Mouse (Mus musculus) large intestine, adult 2 months (tissue): ENCODE results near the gene Atp2c2. TPM values are rescaled to one million over a fixed set of nuclear protein-coding genes. Genes with fewer than 3 reads are reported as not detected.

Source experiments
- DNase-seq: peaks from one replicate; pipeline ENCODE4 v3.0.0-alpha.2; 2012; ENCODE audit warnings: low read depth, low spot score
- WGBS: fragments of 180-500 bp; shearing (Covaris S2); methylation state at CpG from one replicate; pipeline ENCODE4 v1.1.7; 2018; 5-methylcytosine and 5-hydroxymethylcytosine counted together
- polyA plus RNA-seq: library from polyadenylated mRNA; depleted of rRNA; stranded (reverse); fragments of >200 nt; gene quantifications from 2 replicates; pipeline ENCODE4 v1.2.3, GENCODE M21; 2012

The Atp2c2 gene
- polyA plus RNA-seq, 1 experiment, result 9.5 TPM

DNA sequence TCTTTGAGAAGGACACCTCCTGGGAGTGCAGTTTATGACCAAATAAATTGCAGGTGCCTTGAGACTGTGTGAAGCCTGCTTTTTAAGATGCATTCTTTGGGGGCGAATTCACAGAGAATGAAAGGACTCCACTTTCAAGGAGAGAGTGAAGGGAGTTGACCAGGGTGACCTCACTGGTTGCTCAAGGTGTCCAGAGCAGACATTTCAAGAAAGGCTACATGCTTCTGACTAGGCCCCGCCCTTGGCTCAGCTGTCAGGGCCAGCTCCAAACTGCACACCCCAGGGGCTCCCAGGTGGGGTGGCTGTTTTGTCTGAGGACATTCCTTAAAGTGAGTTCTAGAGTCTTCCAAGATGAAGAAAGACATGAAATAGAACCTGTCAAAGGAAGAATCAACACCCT is 2.6 kb upstream of the Atp2c2 start:
- DNase-seq, result no peak
- 81% methylated on average over 2 of the region's 2 CpGs for WGBS

DNA sequence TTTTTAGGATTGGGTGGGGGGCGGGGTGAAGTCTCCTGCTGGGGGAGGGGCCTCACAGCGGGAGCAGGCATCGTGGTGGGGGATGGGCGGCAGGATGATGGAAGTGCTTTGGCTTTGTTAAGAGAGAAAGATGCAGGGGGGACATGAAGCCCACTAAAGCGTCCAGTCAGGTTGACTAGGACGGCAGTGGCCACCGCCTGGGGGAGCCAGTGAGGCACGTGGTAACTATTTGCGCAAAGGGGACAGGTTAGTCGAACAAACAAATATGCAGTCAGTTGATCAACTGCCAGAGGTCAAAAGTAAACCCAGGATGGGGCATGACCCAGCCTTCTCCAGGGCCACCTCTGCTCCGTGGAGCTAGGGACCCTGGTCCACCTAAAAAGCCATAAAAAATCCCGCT is 849 bp upstream of the Atp2c2 start:
- WGBS, result 4% methylated on average over 12 of the region's 12 CpGs
- DNase-seq, result no peak

DNA sequence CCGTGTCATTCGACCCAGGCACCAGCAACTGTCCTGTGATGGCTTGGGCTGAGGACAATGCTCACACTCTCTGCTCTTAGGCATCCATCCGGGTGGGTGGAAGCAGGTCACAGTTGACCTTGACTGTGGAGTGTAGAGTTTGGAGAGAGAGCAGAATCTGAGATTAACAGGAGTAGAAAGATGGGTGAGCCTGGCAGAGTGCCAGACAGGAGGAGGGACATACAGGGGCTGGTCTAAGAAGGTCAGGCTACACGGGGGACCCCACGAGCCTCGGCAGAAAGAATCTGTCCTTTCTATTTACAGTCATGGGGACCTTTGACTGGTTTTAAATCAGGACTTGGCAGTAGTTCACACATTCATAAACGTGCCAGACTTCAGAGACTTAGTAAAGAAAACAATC is 3.2 kb downstream of the Atp2c2 start:
- no peak for DNase-seq
- WGBS, result 22% methylated on average over 7 of the region's 7 CpGs

DNA sequence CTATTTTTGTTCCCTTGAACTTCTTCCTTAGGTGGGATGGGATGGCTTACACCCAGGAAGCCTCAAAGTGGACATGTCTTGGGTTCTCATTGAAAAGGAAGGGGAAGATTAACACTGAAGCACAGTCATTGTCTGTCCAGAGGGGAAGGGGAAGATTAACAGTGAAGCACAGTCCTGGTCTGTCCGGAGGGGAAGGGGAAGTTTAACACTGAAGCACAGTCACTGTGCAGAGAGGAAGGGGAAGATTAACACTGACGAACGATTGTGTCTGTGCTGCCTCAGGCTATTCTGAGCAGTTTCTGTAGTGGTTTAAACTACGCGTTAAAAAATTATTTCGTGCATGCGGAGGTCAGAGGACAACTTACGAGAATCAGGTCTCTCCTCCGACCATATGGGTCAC is 7.3 kb downstream of the Atp2c2 start:
- 85% methylated on average over 9 of the region's 9 CpGs for WGBS
- no peak for DNase-seq

DNA sequence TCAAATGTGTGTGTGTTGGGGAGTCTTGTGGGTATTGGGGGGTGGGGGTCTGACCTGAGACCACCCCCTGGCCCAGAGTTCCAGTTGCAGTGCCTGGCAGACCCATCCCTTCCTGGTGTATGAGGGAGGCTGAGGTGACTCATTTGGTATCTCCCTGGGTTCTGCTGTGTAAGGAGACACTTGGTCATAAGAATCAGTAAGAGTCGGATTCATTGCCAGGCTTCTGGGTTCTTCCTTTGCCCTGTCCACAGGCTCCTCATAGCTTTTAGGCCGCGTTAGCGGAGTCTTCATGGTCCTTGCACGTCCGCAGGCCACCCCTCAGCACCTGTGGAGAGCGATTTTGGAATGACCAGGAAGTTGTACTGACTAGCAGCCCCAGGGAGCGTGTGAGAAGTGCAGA is 8.7 kb downstream of the Atp2c2 start:
- DNase-seq, result no peak
- WGBS, result 91% methylated on average over 8 of the region's 8 CpGs

DNA sequence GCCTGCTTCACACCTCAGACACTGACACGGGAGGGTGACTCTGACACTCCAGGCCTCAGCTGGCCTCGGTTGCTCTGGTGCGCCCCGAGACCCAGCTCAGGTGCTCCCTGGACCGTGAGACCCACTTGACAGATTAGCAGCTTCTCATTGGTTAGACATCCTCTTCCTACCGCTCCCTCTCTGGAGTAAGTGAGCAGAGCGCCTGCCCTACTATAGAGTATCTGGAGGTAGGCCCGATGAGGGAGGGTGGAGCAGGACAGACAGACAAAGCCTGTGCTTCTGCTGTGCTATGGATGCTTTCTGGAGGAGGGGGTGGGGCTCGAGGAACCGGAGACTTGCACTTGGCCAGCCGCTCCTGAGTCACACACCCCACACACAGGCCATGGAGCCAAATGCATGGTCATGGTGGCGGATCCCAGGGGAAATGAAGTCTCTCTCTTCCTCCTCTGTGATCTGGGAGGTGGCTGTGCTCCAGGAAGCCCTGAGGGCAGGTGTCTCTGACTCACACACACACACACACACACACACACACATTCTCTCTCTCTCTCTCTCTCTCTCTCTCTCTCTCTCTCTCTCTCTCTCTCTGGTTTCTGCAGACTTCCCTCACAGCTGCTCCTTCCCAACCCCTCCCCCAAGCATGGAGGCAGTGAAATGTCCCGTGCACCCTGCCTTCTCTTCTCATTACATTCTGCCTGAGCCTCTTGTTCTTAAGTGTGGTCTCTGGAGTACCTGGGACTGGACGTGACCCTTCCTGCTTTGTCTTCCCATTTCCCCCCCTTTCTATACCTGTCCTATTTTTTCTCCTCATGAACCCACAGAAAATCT is 9.3 kb downstream of the Atp2c2 start:
- WGBS, result 51% methylated on average over 14 of the region's 14 CpGs
- DNase-seq, result no peak

DNA sequence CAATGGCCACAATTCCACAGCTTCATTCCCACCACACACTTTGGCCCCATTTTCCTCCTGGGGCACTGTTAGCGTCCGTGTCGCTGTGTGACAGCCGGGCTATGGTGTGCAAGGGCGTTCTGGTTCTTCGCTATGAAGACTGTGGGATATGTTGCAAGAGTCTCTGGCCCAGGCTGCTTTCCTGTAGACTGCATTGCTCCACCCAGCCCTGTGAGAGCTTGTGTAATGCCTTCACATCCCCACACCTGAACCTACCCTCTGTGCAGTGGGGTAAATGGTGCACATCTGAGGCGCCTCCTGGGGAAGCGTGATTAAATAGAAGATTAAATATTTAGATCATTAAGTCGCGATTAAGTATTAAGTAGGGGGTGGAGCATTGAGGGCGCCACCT is 9.9 kb downstream of the Atp2c2 start:
- DNase-seq, result no peak
- 75% methylated on average over 11 of the region's 11 CpGs for WGBS

DNA sequence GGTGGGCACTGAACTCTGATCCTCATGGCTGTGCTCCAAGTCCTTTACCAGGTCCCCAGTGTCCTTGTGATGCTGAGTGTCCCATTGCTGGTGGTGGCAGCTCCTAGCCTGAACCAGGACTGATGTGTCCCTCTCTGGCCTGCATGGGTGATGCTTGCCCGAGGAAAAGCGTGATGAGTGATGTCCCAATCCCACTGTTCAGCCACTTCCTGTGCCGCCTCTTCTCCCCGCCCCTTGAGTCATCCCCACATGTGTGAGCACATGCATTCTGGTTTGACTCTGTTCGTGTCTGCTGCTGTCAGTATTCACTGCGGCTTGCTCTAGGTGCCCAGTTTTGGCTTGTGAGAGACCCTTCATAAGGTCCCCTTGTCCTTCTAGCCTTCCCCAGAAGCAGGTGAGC is 12.4 kb downstream of the Atp2c2 start:
- WGBS, result 59% methylated on average over 6 of the region's 6 CpGs
- no peak for DNase-seq

DNA sequence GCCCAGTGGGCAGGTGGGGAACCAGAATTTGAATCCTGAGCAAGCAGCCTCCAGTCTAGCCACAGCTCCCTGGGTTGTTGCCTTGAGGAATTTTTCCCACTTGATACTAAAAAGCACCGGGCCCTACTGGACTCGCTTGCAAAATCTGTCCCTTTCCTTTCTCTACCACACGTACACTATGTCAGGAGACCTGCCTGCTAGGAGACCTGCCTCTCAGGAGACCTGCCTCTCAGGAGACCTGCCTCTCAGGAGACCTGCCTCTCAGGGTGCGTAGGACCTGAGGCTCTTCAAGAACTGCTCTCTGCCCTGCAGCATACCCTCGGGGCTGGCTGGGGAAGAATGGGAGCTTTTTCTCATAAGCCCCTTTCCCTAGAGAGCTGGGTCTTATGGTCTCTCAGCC is 13.6 kb downstream of the Atp2c2 start:
- 94% methylated on average over 5 of the region's 5 CpGs for WGBS
- no peak for DNase-seq

DNA sequence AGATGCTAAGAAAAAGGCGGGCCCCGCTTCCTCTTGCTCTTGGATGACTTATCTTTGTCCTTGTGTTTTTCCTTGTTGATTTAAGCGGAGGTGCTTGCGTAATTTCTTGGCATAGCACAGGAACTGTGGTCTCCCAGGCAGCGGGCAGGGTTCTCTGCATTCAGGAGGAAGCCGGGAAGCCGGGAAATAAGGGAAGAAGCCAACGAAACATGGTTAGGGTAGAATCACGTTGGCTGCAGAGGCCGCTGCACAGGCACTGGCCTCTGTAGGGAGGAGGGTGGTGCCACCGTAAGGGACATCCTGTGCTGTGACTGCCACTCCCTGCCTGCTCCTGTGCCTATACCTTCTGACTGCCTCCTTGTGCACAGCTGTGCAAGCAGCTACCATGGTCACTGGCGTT is 15.4 kb downstream of the Atp2c2 start:
- DNase-seq, result no peak
- WGBS, result 10% methylated on average over 12 of the region's 12 CpGs

DNA sequence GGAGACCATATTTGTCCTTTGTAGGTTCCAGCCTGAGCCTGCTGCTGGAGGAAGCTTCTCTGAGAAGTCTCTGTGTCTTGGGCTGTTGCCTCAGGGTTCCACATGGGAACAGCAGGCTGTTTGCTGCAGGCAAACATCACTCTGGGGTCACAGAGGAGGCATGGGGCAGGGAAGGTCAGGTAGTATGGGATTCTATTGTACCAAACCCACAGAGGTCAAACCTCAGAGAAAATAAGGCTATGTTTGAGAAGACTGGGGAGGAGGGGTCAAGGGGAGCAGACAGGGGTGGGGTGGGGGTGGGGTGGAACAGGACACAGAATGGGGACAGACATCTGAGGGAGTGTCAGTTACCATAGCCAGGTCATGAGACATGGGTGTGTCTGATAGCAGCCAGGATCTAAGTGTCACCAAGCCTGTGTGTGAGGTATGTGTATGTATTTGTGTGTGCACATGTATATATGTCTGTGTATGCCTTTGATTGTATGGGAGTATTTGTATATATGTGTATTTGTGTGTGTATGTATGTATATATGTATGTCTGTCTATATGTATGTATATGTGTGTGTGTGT is 17.0 kb downstream of the Atp2c2 start:
- no peak for DNase-seq

DNA sequence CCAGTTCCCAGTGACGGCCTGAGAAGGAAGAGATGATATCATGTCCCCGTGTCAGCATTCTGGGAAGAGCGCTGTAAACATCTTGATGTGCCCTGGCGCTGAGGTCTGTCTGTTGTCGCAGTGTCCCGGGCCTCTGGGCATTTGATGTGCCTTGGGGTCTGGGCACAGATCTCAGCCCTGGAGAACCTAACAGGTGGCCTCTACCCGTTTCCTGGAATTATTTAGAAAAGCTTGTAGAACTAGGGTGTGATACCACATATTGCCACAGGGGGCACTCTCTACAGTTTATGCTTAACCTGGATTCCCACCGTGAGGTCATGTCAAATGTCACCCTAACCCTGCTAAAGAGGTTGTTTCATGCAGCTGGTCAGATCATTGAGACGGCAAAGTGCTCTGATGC is 18.0 kb downstream of the Atp2c2 start:
- DNase-seq, result no peak
- WGBS, result 62% methylated on average over 9 of the region's 9 CpGs

DNA sequence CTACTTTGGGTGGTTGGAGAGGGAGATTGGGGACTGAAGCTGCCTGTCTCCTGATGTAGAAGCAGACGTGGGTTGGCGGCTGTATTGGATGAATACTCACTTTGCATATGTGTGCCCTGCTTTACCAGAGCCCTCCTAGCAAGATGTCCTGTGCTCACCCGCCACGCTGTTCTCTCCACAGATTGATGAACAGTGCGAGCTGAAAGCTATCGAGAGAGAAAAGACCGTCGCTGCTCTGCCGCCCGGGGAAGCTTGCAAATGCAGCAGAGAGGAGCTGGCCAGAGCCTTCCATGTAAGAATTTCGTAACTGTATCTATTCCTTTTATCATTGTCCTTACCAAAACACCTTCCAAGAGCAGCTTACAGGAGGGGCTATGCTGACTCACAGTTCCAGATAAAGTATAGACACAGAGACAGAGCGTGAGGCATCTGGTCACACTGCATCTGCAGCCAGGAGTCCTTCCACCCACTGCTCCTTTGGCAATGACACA is 19.2 kb downstream of the Atp2c2 start:
- WGBS, result 84% methylated on average over 12 of the region's 12 CpGs
- DNase-seq, result no peak

DNA sequence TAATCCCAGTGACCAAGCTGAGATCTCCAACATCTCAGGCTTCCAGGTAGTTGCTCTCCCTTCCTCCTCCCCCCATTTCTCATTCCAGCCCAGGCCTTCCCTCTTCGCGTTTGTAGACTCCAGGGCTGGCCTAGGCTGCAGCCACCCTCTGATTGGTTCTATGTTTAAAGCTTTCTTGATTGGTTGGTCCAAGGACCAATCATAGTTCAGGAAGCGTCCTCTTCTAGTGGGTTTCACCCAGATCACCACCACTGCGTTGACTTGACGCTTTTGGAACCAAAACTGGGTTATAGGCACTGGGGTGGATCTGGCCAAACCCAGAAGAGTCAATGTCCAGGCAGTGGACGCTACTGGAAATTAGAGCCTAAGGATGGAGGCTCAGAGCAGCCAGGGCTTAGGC is 22.5 kb downstream of the Atp2c2 start:
- DNase-seq, result no peak
- 74% methylated on average over 6 of the region's 6 CpGs for WGBS

DNA sequence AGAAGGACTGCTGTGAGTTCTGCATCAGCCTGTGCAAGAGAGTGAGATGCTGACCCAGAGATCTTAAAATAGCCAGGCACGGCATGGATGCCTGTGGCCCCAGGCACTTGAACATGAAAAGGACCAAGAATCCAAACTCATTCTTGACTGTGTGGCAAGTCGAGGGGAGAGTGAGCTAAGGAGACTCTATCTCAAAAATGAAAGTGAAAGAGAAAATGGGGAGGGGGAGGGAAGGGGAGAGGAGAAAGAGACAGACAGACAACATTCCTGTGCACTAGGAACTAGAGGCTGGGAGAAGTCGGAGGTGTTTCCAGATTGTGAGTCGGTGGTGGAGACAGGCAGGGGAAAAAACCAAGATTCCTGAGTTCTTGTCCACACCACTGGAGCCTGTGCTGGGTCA is 23.9 kb downstream of the Atp2c2 start:
- no peak for DNase-seq
- 55% methylated on average over 4 of the region's 4 CpGs for WGBS

DNA sequence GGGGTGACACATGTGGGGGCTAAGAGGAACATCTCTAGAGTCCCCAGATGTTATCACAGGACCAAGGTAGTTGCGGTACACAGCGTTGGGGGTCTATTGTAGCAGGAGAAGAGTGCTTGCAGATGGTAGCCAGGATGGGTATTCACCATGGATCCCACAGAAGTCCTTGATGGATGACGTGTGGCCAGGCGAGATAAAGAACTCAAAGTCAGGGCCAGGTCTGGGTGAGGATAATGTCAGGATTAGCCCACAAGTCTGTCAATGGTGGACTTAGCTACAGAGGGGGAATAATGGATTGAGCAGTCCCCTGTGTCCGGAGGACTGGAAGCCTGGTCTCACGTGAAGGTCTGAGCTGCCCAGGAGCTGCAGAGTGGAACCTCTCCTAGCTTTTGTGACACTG is 24.8 kb downstream of the Atp2c2 start:
- WGBS, result 92% methylated on average over 6 of the region's 6 CpGs
- no peak for DNase-seq

DNA sequence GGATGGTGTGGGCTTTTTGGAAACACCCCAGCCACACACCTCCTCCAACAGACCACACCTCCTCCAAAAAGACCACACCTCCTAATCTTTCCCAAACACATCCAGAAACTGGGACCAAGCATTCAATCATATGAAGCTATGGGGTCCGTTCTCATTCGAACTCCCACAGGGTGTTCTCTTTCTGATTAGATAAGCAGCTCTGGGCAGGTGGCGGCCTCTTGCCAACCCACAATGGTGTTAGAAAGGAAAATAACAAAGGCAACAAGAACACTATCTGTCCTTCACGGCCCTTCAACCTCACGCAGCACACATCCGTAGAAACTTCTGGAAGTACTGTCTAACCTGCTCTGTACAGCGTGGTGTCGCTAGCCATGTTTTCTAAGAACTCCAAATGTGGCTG is 27.3 kb downstream of the Atp2c2 start:
- 92% methylated on average over 8 of the region's 8 CpGs for WGBS
- no peak for DNase-seq

DNA sequence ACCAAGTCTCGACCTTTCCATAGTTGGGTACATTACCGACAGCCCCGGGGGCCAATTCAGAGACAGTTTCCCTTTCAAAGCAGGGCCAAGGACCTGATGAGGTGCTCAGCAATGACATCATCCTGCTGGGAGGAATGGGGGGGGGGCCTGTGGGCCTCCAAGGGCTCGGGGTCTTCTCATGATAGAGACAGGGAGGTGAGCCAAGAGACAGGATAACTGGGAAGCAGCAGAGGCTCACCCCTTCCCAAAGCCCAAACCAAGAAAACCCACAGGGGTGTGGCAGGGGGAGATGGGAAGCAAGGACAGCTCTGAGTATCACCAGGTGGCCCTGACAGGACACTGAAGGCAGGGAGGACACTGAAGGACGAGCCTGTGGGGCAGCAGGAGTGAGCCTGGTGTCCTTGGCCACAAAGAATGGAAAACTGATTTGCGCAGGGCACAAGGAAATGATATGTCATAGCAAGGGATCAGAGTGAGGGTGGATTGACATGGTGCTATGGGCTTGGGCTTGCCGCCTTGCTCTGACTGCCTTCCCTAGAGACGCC is 28.6 kb downstream of the Atp2c2 start:
- 85% methylated on average over 8 of the region's 8 CpGs for WGBS
- no peak for DNase-seq

DNA sequence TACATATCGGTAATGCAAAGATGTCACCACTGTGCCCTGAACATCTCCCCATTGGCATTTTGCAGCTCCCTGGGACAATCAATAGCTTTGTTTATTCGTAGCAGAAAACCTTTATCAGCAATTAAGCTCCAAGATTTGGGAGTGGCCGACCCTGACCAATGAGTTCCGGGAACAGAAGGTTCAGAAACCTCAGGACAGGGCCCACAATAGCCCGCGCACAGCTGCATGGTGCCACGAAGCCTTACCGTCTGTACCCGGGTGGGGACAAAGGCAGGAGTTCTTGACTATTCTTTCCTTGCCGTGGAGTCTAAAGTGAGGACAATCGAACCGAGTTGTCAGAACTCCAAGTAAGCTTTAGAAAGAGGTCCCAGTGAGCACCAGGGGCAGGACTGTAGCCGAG is 32.3 kb downstream of the Atp2c2 start:
- no peak for DNase-seq
- WGBS, result 63% methylated on average over 13 of the region's 13 CpGs

DNA sequence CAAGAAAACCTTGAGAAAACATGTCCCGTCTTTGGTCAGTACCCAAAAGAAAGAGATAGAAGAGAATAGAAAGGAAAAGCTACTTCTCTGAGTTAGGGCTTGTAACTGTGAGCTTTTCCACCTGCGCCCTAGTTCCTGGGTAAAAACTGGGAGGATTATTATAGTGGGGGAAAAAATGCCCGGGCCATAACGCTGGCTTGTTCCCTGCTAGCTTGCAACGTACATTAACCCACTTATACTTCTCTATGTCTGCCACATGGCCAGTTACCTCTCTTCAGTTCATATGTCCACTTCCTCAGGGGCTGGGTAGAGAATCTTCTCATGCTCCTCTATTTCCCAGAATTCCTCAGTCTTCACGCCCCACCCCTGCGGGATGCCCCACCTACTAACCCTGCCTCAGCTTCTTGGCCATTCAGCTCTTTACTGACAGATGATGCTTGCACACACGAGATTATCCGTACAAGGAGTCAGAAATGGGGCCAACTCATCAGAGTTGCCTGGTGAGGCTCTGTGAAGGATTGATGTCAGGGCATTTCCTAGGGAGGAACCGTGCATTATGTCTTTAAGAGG is 36.6 kb downstream of the Atp2c2 start:
- no peak for DNase-seq
- WGBS, result 88% methylated on average over 10 of the region's 10 CpGs
